Mouse (Mus musculus) brain, adult 10 weeks (tissue): ENCODE measurements around the gene Irf7. TPM values are rescaled to one million over a fixed set of nuclear protein-coding genes. Genes with fewer than 3 reads are reported as not detected.

Experiments
- polyA plus RNA-seq: library from polyadenylated mRNA; stranded (reverse); fragments of 350-450 nt; fragmentation: Illumina TruSeq; extraction: RNeasy Lipid Tissue Mini Kit (QIAGEN cat#74804); gene quantifications from one replicate; pipeline ENCODE4 v1.2.3, GENCODE M21; 2015; ENCODE audit warnings: low read depth, low replicate concordance

Gene Irf7
- polyA plus RNA-seq, result 3.1 TPM

DNA sequence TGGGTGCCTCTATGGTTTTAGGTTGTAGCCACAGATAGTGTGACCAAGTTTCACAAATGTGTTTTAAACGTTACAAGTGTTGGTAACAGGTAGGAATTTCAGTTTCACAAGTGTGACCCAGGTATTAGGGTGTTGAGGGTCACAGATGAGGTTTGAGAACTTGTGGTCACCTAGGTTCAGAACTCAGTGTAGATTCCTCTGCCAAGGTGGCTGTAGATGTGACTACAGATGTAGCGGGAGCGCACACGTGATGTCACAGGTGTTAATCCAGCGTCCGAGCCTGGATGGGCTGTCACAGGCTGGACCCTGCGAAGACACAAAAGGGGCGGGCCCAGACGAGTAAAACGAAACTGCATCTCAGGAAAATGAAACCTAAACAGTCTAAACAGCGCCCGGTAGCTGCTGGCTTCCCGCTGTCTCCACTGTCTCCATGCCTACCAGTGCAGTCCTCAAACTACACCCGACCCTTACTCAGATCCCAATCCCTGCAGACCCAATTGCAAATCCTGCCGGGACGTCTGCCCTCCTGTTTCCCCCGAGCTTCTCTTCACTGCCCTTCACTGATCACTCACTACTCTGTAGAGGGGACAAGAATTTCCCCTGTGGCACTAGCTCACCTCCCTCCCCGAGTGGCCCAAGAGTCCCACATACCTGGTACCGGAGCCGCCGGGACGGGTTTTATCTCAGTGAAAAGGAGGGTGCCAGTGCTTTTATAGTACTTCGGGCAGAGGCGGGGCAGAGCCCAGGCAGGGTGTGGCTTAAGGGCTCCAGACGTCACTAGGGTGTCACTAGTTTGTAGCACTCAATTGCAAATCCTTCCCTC, at the start of gene Irf7:
Gene Irf7 (minus strand): TSS at position 743 of the 823 bp plus-strand sequence.

DNA sequence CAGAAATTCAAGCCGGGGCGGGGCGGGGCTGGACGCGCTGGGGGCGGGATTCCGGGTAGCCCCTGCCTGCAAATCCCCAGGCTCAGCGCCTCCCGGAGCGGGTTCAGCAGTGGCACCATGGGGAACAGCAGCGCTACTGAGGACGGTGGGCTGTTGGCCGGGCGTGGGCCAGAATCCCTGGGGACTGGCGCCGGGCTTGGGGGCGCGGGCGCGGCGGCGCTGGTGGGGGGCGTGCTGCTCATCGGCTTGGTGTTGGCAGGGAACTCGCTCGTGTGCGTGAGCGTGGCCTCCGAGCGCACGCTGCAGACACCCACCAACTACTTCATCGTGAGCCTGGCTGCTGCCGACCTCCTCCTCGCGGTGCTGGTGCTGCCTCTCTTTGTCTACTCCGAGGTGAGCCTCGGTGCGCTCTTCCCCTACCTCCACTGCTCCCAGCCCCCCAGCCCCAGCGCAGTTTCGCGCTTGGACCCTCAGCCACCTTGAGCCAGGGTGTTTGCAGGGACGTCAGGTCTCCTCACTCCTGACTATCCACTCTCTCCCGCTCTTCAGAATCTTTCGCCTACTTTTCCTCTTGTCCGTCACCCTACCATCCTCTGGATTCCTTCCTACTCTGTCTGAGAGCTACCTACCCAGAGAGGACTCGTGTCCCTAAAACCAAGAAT, 25.8 kb upstream of the Irf7 start, which contains the start of gene Drd4:
Gene Drd4 (plus strand): TSS at position 86 of the 662 bp plus-strand sequence.

DNA sequence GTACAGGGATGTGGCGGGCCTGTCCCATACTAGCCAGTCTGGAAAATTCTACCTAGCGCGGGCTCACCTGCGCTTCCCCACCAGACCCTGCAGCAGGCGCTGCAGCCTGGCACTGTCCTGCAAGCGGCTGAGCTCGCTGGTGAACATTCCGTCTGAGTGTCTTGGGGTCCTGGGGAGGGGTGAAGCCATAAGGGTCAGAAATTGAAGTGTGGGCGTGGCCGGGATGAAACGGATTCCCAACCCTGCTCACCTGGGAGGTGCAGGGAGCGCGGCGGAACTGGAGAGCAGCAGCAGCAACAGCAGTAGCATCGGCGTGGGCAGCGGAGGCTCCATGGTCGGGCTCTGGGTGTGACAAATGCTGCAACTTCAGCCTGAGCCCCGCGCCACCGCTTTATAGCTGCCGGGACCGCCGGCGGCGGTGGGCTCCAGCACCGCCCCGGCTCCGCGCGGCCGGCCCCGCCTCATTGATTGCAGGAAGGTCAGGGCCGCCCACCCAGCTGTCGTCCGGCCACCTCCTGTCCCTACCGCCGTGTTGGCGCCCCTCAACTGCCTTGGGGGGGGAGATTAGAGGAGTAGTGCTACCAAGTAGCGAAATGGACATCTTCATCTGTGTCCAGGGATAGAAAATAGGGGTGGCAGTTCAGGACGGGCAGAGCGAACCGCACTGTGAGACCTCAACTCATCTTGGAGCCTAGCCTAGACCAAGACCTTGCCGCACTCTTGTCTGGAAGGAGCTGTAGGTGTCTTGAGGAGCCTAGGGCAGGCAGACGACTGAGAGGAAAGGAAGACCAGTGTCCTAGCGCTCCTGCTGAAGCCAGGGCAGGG, 12.7 kb upstream of the Irf7 start, which contains the start of gene Sct:
Gene Sct (minus strand): TSS at position 368 of the 825 bp plus-strand sequence.

GRCm38 (mm10) chr7:141276546-141276945, 10.3 kb upstream of the Irf7 start, which contains the start of gene Cdhr5:
TSS of gene Cdhr5 (minus strand) at chr7:141276786.

GRCm38 (mm10) chr7:141228279-141229067, 37.8 kb downstream of the Irf7 start, which contains the start of gene Phrf1:
TSS of gene Phrf1 (plus strand) at chr7:141228784.

GRCm38 (mm10) chr7:141215101-141215879, 51.0 kb downstream of the Irf7 start, which contains the start of gene Rassf7:
TSS of gene Rassf7 (plus strand) at chr7:141215860.

DNA sequence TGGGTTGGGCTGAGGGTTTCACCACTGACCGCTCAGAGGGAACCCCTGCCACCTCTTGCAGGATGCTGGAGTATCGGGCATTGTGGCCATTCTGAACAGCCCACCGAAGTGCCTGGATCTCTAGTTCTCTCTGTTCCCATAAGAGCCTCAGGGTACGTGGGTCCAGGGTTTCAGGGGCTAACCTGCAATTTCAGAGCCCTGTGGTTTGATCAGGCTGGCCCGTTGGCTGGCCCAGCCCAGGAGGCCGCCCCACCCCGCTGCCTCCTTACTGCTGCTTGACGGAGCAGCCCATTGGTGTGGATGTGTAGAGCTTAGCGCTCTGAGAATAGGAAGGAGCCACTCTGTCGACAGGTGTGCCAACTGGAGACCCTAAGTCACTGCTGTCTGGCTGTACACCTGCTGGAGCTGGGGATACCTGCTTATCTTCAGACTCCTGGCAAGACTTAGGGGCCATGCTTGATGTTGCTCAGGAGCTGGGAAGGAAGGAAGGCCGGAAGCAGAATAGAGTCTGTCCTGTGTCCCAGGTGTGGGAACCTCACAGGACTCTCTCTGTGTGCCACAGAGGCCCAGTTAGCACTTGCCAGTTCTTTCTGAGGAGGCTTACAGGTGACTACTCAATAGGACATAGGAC, 52.6 kb downstream of the Irf7 start, which contains the start of gene Lmntd2:
Gene Lmntd2 (minus strand): TSS at position 476 of the 631 bp plus-strand sequence.

Other genes with a start within 250 kb of the Irf7 start
- 1.1 TPM for gene Ifitm6, start 248.6 kb downstream of the Irf7 start, polyA plus RNA-seq
- gene Gm17387, start 237.3 kb downstream of the Irf7 start, polyA plus RNA-seq, result not detected
- gene B4galnt4, start 205.4 kb downstream of the Irf7 start, polyA plus RNA-seq, result 44.9 TPM
- gene Pkp3, start 188.3 kb downstream of the Irf7 start, polyA plus RNA-seq, result not detected
- gene Sigirr, start 165.9 kb downstream of the Irf7 start, polyA plus RNA-seq, result 2.7 TPM
- gene Ano9, start 148.7 kb downstream of the Irf7 start, polyA plus RNA-seq, result not detected
- gene Ptdss2, start 144.1 kb downstream of the Irf7 start, polyA plus RNA-seq, result 59.5 TPM
- gene Rnh1, start 93.6 kb downstream of the Irf7 start, polyA plus RNA-seq, result 53.6 TPM
- gene Hras, start 72.5 kb downstream of the Irf7 start, polyA plus RNA-seq, result 235 TPM
- 3.7 TPM for gene Lrrc56, start 72.3 kb downstream of the Irf7 start, polyA plus RNA-seq
- not detected for gene Lmntd2, start 52.4 kb downstream of the Irf7 start, polyA plus RNA-seq
- 2.9 TPM for gene Rassf7, start 50.6 kb downstream of the Irf7 start, polyA plus RNA-seq
- 41.3 TPM for gene Phrf1, start 37.7 kb downstream of the Irf7 start, polyA plus RNA-seq
- gene Cdhr5, start 10.3 kb upstream of the Irf7 start, polyA plus RNA-seq, result not detected
- not detected for gene Sct, start 12.7 kb upstream of the Irf7 start, polyA plus RNA-seq
- gene Drd4, start 25.5 kb upstream of the Irf7 start, polyA plus RNA-seq, result 0.25 TPM
- 47.0 TPM for gene Deaf1, start 61.2 kb upstream of the Irf7 start, polyA plus RNA-seq
- gene Tmem80, start 61.3 kb upstream of the Irf7 start, polyA plus RNA-seq, result 50.5 TPM
- 6.6 TPM for gene Eps8l2, start 72.4 kb upstream of the Irf7 start, polyA plus RNA-seq
- 181 TPM for gene Taldo1, start 125.7 kb upstream of the Irf7 start, polyA plus RNA-seq
- gene Gatd1, start 147.7 kb upstream of the Irf7 start, polyA plus RNA-seq, result 34.3 TPM
- 400 TPM for gene Cend1, start 163.0 kb upstream of the Irf7 start, polyA plus RNA-seq
- gene Slc25a22, start 171.4 kb upstream of the Irf7 start, polyA plus RNA-seq, result 208 TPM
- 2.1 TPM for gene Pidd1, start 177.5 kb upstream of the Irf7 start, polyA plus RNA-seq
- 731 TPM for gene Rplp2, start 180.9 kb upstream of the Irf7 start, polyA plus RNA-seq
- 18.9 TPM for gene Pnpla2, start 188.7 kb upstream of the Irf7 start, polyA plus RNA-seq
- 4.0 TPM for gene Cracr2b, start 194.6 kb upstream of the Irf7 start, polyA plus RNA-seq
- gene Cd151, start 200.9 kb upstream of the Irf7 start, polyA plus RNA-seq, result 42.1 TPM
- gene Polr2l, start 208.7 kb upstream of the Irf7 start, polyA plus RNA-seq, result 45.8 TPM
- gene Tspan4, start 208.8 kb upstream of the Irf7 start, polyA plus RNA-seq, result 20.6 TPM